Mouse (Mus musculus) megakaryocyte, embryonic 14.5 days (primary cell): ENCODE results near the gene Gm42688.

Experiments used
- FLI1 ChIP-seq: IDR thresholded peaks from 2 replicates; pipeline ENCODE4 v1.6.1; 2012; ENCODE audit warnings: low read length, inconsistent platforms, mixed read lengths
- GATA1 ChIP-seq: IDR thresholded peaks from 3 replicates; pipeline ENCODE4 v1.6.1; 2012; ENCODE audit warnings: mixed read lengths, low read length, inconsistent platforms, borderline replicate concordance

- TF ChIP-seq FLI1 (no peak), GATA1 (no peak)
These were observed 36.1 kb downstream of the Gm42688 start for GRCm38 (mm10) chr6:83137576-83137950.
